Mouse (Mus musculus): Measurements from ENCODE around the gene Odf4. TPM values are rescaled to one million over a fixed set of nuclear protein-coding genes. Genes with fewer than 3 reads are reported as not detected.

Gene Odf4
- total and polyA plus RNA-seq, 2 experiments from 2014 or later: not detected

DNA sequence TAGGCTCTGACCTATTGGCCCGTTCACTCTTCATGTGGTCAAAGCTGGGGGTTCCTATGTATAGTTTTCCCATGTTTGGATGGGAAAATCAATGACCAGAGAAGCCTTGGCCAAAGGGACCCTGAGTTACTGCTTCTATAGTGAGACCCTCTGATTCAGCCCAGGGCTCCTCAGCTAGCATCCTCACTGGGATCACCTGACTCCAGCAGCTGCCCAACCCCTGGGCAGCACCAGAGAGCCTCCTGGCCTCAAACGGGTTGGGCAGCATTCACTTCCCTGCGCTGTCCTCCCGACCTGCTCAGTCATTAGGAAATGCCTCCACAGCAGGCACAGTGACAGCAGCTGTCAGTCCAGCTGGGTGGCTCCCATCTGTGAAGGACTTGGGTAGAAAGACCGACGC is 38.6 kb downstream of the Odf4 start, which contains the start of gene Rnf222:
Gene Rnf222 (plus strand): TSS at position 301 of the 400 bp plus-strand sequence.
- Histone ChIP-seq H3K4me1 (ENCODE audit: control insufficient read depth, insufficient read depth) (no peaks in the 10 kb centered on the region), H3K9ac (replicated peaks; ENCODE audit: low read depth, low read length) (no peak within 1 kb of the TSS), H3K27me3 (ENCODE audit: control insufficient read depth, insufficient read depth, low read length) (no peaks in the 10 kb centered on the region), H3K4me2 (ENCODE audit: low read depth, low read length) (no peak within 1 kb of the TSS), H3K9me3 (replicated peaks; ENCODE audit: control insufficient read depth, low read length) (no peaks in the 10 kb centered on the region), H3K4me3 (ENCODE audit: low read depth, low read length) (no peak within 1 kb of the TSS), H3K36me3 (replicated peaks; ENCODE audit: control insufficient read depth, insufficient read depth, low read length) (no peaks in the 10 kb centered on the region), H3K27ac (ENCODE audit: low read depth) (no peak within 1 kb of the TSS)
- no peak for DNase-seq (ENCODE audit: low spot score)
- no peak for ATAC-seq (ENCODE audit: insufficient read depth, low read depth)
- TF ChIP-seq EP300 (IDR thresholded peaks at IDR 0.05; ENCODE audit: low read depth) (no peak), CTCF (IDR thresholded peaks at IDR 0.05; ENCODE audit: low read depth) (no peak)
- 29% methylated on average over 6 of the region's 6 CpGs for WGBS

DNA sequence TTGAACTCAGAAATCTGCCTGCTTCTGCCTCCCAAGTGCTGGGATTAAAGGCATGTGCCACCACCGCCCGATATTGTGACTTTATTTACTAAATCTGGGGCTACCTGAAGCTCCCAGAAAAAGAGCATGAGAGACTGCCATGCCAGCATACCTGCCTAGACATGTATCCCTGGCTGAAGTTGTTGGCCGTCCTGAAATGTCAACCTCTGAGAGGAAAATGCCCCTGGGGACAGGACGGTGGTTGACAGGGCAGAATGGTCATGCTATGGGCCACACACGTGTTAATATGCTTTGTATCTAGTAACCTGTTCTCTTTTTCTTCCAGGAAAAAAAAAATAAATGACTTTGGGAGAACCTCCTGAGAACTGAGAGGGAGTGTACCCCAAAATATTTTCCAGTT is 40.8 kb downstream of the Odf4 start:
- Histone ChIP-seq H3K4me1 (ENCODE audit: control insufficient read depth, insufficient read depth) (peaks cover 6% of the 10 kb centered on the region), H3K36me3 (replicated peaks; ENCODE audit: control insufficient read depth, insufficient read depth, low read length) (no peaks in the 10 kb centered on the region), H3K27me3 (ENCODE audit: control insufficient read depth, insufficient read depth, low read length) (no peaks in the 10 kb centered on the region), H3K9ac (replicated peaks; ENCODE audit: low read depth, low read length) (no peak overlapping the region), H3K9me3 (replicated peaks; ENCODE audit: control insufficient read depth, low read length) (no peaks in the 10 kb centered on the region), H3K4me2 (ENCODE audit: low read depth, low read length) (no peak overlapping the region), H3K27ac (ENCODE audit: low read depth) (no peak overlapping the region), H3K4me3 (ENCODE audit: low read depth, low read length) (no peak overlapping the region)
- no peak for ATAC-seq (ENCODE audit: insufficient read depth, low read depth)
- TF ChIP-seq CTCF (IDR thresholded peaks at IDR 0.05; ENCODE audit: low read depth): no peak
- no peak for TF ChIP-seq EP300 (IDR thresholded peaks at IDR 0.05; ENCODE audit: low read depth)
- no peak for DNase-seq (ENCODE audit: low spot score)
- 76% methylated on average over 5 of the region's 5 CpGs for WGBS

DNA sequence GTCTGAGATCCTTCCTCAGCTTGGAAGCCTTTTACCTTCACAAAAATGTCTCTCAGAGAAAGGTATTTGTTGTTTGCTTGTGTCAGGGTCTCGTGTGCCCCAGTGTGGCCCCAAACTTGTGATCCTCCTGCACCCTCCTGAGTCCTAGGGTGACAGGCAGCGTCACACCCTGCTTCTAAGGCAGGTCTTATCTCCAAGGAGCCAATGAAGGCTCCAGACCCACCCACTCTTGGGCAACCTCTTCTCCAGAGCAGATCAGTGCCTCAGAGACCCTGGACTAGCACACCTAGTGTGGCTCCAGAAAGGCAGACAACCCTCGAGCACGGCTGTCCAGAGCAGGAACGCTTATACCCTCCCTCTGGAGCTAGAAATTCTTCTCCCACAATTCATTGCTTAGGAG is 42.5 kb downstream of the Odf4 start:
- H3K4me1 ChIP-seq (ENCODE audit: control insufficient read depth, insufficient read depth): peaks cover 6% of the 10 kb centered on the region
- H3K9ac ChIP-seq (replicated peaks; ENCODE audit: low read depth, low read length): no peak overlapping the region
- ATAC-seq (ENCODE audit: insufficient read depth, low read depth): no peak
- H3K27me3 ChIP-seq (ENCODE audit: control insufficient read depth, insufficient read depth, low read length): no peaks in the 10 kb centered on the region
- H3K4me3 ChIP-seq (ENCODE audit: low read depth, low read length): no peak overlapping the region
- H3K36me3 ChIP-seq (replicated peaks; ENCODE audit: control insufficient read depth, insufficient read depth, low read length): no peaks in the 10 kb centered on the region
- H3K27ac ChIP-seq (ENCODE audit: low read depth): no peak overlapping the region
- no peaks in the 10 kb centered on the region for H3K9me3 ChIP-seq (replicated peaks; ENCODE audit: control insufficient read depth, low read length)
- WGBS: 69% methylated on average over 5 of the region's 5 CpGs
- no peak overlapping the region for H3K4me2 ChIP-seq (ENCODE audit: low read depth, low read length)
- no peak for DNase-seq (ENCODE audit: low spot score)
- TF ChIP-seq EP300 (IDR thresholded peaks at IDR 0.05; ENCODE audit: low read depth) (no peak), CTCF (IDR thresholded peaks at IDR 0.05; ENCODE audit: low read depth) (no peak)

DNA sequence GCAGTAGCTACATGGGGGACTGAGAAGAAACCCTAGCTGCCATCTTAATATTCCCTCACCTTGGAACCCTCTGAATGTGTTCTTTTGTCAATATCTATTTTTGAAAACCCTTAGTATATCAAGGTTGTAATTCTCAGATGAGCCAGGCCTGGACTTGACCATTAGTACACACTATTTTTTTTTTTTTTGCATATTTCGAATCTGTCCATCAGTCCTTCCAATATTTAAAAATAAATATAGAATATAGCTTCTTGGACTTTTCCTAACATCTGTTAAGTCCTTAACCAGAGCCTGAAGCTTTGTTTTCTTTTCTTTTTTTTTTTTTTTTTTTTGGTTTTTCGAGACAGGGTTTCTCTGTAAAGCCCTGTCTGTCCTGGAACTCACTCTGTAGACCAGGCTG is 43.0 kb downstream of the Odf4 start:
- TF ChIP-seq EP300 (IDR thresholded peaks at IDR 0.05; ENCODE audit: low read depth) (no peak), CTCF (IDR thresholded peaks at IDR 0.05; ENCODE audit: low read depth) (no peak)

DNA sequence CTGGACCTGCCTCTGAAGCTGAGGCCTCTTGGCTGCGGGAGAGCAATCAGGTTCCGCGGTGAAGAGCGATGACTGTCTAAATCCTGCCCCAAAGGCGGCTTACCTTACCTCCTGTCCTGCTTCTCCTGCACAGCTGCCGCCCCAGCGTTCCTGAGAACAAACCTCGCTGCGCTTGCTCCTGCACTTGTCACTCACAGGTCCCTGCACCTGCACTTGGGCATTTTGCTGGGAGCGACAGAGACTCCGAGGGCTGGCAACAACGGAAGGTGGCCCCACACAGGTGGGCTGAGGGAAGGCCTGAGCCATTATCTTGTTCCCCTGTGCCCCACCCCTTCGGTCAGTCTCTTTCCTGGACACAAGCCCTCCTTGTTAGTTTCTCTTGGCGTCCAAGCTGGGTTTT is 44.8 kb downstream of the Odf4 start:
- TF ChIP-seq EP300 (IDR thresholded peaks at IDR 0.05; ENCODE audit: low read depth) (no peak), CTCF (IDR thresholded peaks at IDR 0.05; ENCODE audit: low read depth) (no peak)
- WGBS: 21% methylated on average over 14 of the region's 14 CpGs
- H3K9me3 ChIP-seq (replicated peaks; ENCODE audit: control insufficient read depth, low read length): no peaks in the 10 kb centered on the region
- H3K4me3 ChIP-seq (ENCODE audit: low read depth, low read length): no peak overlapping the region
- ATAC-seq (ENCODE audit: insufficient read depth, low read depth) (no peak), DNase-seq (ENCODE audit: low spot score) (no peak)
- H3K27me3 ChIP-seq (ENCODE audit: control insufficient read depth, insufficient read depth, low read length): no peaks in the 10 kb centered on the region
- no peaks in the 10 kb centered on the region for H3K36me3 ChIP-seq (replicated peaks; ENCODE audit: control insufficient read depth, insufficient read depth, low read length)
- no peak overlapping the region for H3K27ac ChIP-seq (ENCODE audit: low read depth)
- H3K4me2 ChIP-seq (ENCODE audit: low read depth, low read length): no peak overlapping the region
- H3K9ac ChIP-seq (replicated peaks; ENCODE audit: low read depth, low read length): no peak overlapping the region
- H3K4me1 ChIP-seq (ENCODE audit: control insufficient read depth, insufficient read depth): peaks cover 6% of the 10 kb centered on the region

More for the DNA sequence above, 43.0 kb downstream of the Odf4 start:
- Histone ChIP-seq H3K4me3 (ENCODE audit: low read depth, low read length) (no peak overlapping the region), H3K9ac (replicated peaks; ENCODE audit: low read depth, low read length) (no peak overlapping the region), H3K27ac (ENCODE audit: low read depth) (no peak overlapping the region), H3K4me2 (ENCODE audit: low read depth, low read length) (no peak overlapping the region), H3K36me3 (replicated peaks; ENCODE audit: control insufficient read depth, insufficient read depth, low read length) (no peaks in the 10 kb centered on the region), H3K4me1 (ENCODE audit: control insufficient read depth, insufficient read depth) (peaks cover 6% of the 10 kb centered on the region), H3K9me3 (replicated peaks; ENCODE audit: control insufficient read depth, low read length) (no peaks in the 10 kb centered on the region), H3K27me3 (ENCODE audit: control insufficient read depth, insufficient read depth, low read length) (no peaks in the 10 kb centered on the region)
- no peak for ATAC-seq (ENCODE audit: insufficient read depth, low read depth)
- DNase-seq (ENCODE audit: low spot score): no peak
- WGBS: 88% methylated on average over 2 of the region's 2 CpGs

DNA sequence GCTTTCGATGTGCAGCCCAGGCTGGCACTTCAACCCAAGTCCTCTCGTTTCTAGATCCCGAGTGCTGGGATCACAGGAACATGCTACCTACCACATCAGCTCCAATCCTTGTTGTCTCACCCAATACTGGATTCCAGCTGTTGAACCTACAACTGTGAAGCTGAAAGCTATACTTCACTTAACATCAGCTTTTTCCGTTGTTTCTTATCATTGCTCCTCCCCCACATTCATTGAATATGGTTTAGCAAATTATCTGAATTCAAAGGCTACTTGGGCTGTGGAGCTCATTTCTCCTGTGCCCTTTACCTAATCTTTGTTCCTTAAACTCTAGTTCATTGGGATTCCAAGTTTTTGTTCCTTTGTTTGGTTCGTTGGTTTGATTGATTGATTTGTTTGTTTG is 48.1 kb downstream of the Odf4 start:
- H3K36me3 ChIP-seq (replicated peaks; ENCODE audit: control insufficient read depth, insufficient read depth, low read length): no peaks in the 10 kb centered on the region
- no peak overlapping the region for H3K9ac ChIP-seq (replicated peaks; ENCODE audit: low read depth, low read length)
- H3K9me3 ChIP-seq (replicated peaks; ENCODE audit: control insufficient read depth, low read length): no peaks in the 10 kb centered on the region
- DNase-seq (ENCODE audit: low spot score): no peak
- peaks cover 6% of the 10 kb centered on the region for H3K4me1 ChIP-seq (ENCODE audit: control insufficient read depth, insufficient read depth)
- TF ChIP-seq CTCF (IDR thresholded peaks at IDR 0.05; ENCODE audit: low read depth): no peak
- no peak for TF ChIP-seq EP300 (IDR thresholded peaks at IDR 0.05; ENCODE audit: low read depth)
- no peak for ATAC-seq (ENCODE audit: insufficient read depth, low read depth)
- no peaks in the 10 kb centered on the region for H3K27me3 ChIP-seq (ENCODE audit: control insufficient read depth, insufficient read depth, low read length)
- 76% methylated on average over 5 of the region's 5 CpGs for WGBS
- H3K27ac ChIP-seq (ENCODE audit: low read depth): no peak overlapping the region
- H3K4me2 ChIP-seq (ENCODE audit: low read depth, low read length): no peak overlapping the region
- no peak overlapping the region for H3K4me3 ChIP-seq (ENCODE audit: low read depth, low read length)

Measured in heart, postnatal 0 days (tissue).